In genomic region chr5:135015497-135015896, GRCm38 (mm10) we compare ENCODE assay signal across 7 mouse cellular contexts. TPM values are rescaled to one million over a fixed set of nuclear protein-coding genes. Genes with fewer than 3 reads are reported as not detected.
DNase-seq lines count a peak whose midpoint lies in the region; ATAC-seq and TF ChIP-seq lines count a peak whose summit lies in the region.

No protein-coding gene starts in this region.

- no peaks in the 10 kb centered on the region for H3K27me3 ChIP-seq in G1E (ENCODE audit: insufficient read depth, low read length)
- peaks cover 18% of the 10 kb centered on the region for H3K27me3 ChIP-seq in forebrain, embryonic 10.5 days (ENCODE audit: poor library complexity, severe bottlenecking)
- H3K27me3 ChIP-seq in small intestine, adult 2 months (ENCODE audit: control insufficient read depth, insufficient read depth, low read length): no peaks in the 10 kb centered on the region

- intact Hi-C loops in heart, postnatal 10 days (cut with DNase I): loop anchor here (1.0 to 10.0 kb wide), 4 partner anchors 49 to 269 kb away; partner anchors contain the start of genes Bud23 and Dnajc30

- H3K4me3 ChIP-seq in G1E (ENCODE audit: low read depth, low read length): no peak overlapping the region
- no peak overlapping the region for H3K4me3 ChIP-seq in forebrain, embryonic 10.5 days
- H3K4me3 ChIP-seq in small intestine, adult 2 months (ENCODE audit: low read depth, low read length): no peak overlapping the region

- 15% methylated on average over 7 of the region's 7 CpGs for WGBS in forebrain, embryonic 10.5 days
- WGBS in small intestine, adult 2 months: 15% methylated on average over 7 of the region's 7 CpGs

- ATAC-seq in G1E (ENCODE audit: extremely low read depth, insufficient number of reproducible peaks, low FRiP score, poor library complexity, severe bottlenecking): peak; percentile 64
- peak; percentile 77 for ATAC-seq in megakaryocyte, adult 5-6 weeks (ENCODE audit: poor library complexity, severe bottlenecking)

- H3K27ac ChIP-seq in forebrain, embryonic 10.5 days: no peak overlapping the region
- no peak overlapping the region for H3K27ac ChIP-seq in small intestine, adult 2 months (ENCODE audit: insufficient read depth, low read depth, low read length)

- no peaks in the 10 kb centered on the region for H3K9me3 ChIP-seq in G1E (replicated peaks)
- no peaks in the 10 kb centered on the region for H3K9me3 ChIP-seq in forebrain, embryonic 10.5 days

- no peak for TF ChIP-seq POLR2A in brain, embryonic 14.5 days (IDR thresholded peaks at IDR 0.05; ENCODE audit: borderline replicate concordance, extremely low read depth, insufficient read depth, insufficient read length, poor library complexity, severe bottlenecking)
- no peak for TF ChIP-seq POLR2A in small intestine, adult 2 months (IDR thresholded peaks at IDR 0.05; ENCODE audit: low read depth, low read length)

- peak; percentile 57 for DNase-seq in G1E (ENCODE audit: low spot score)
- peak; percentile 86 for DNase-seq in brain, embryonic 14.5 days (ENCODE audit: low read depth)
- DNase-seq in forebrain, embryonic 10.5 days (ENCODE audit: extremely low spot score, low spot score): peak; percentile 75
- peak; percentile 90 to 91 for DNase-seq in heart, postnatal 10 days
- peak; percentile 91 for DNase-seq in layer of hippocampus, postnatal 14 days (ENCODE audit: low spot score in 2 of 2)

- peaks cover 39% of the 10 kb centered on the region for H3K36me3 ChIP-seq in G1E (replicated peaks)
- no peaks in the 10 kb centered on the region for H3K36me3 ChIP-seq in forebrain, embryonic 10.5 days (replicated peaks)
- peaks cover 7% of the 10 kb centered on the region for H3K36me3 ChIP-seq in small intestine, adult 2 months (ENCODE audit: control insufficient read depth, insufficient read depth, low read length)

- peak; percentile 98 for TF ChIP-seq CTCF in G1E (IDR thresholded peaks at IDR 0.05; ENCODE audit: low read depth, low read length)
- peak; percentile 99 for TF ChIP-seq CTCF in brain, embryonic 14.5 days (IDR thresholded peaks at IDR 0.05; ENCODE audit: borderline replicate concordance, extremely low read depth, insufficient read depth, insufficient read length)
- TF ChIP-seq CTCF in small intestine, adult 2 months (IDR thresholded peaks at IDR 0.05; ENCODE audit: extremely low read depth, insufficient read length, insufficient replicate concordance, low read depth, low read length): peak; percentile 96

- peaks cover 43% of the 10 kb centered on the region for H3K4me1 ChIP-seq in G1E (ENCODE audit: insufficient read depth, low read depth, low read length)
- peaks cover 36% of the 10 kb centered on the region for H3K4me1 ChIP-seq in forebrain, embryonic 10.5 days
- H3K4me1 ChIP-seq in small intestine, adult 2 months (ENCODE audit: control insufficient read depth, insufficient read depth, insufficient read length, low read length): peaks cover 9% of the 10 kb centered on the region

RNA-seq across cellular contexts. Expression of gene Abhd11, which starts 6.5 kb away (rescaled TPM):
- total RNA-seq in G1E (2014; fragmentation: Nextera tagmentation) (21.7 and 36.1 TPM in 2 replicates), G1E (2017) (37.2 and 45.1 TPM in 2 replicates)
- 61.2 and 65.9 TPM in 2 replicates for polyA plus RNA-seq in G1E (2012)
- polyA plus RNA-seq in brain, embryonic 14.5 days (2012; rRNA removed): 65.6 and 94.1 TPM in 2 replicates
- 40.1 and 40.8 TPM in 2 replicates for polyA plus RNA-seq in forebrain, embryonic 10.5 days (2016; fragmentation: Nextera tagmentation; extraction: Ambion mirVana)
- total RNA-seq in heart, postnatal 10 days (2021): 10 to 100 TPM; 58.2 to 64.1 TPM
- total RNA-seq in layer of hippocampus, postnatal 14 days (2021): 10 to 100 TPM; 39.3 to 40.4 TPM
- 52.5 and 55.0 TPM in 2 replicates for total RNA-seq in megakaryocyte, adult 5-6 weeks (2015)
- total RNA-seq in megakaryocyte, adult 5-6 weeks (2017): 22.9 and 32.7 TPM in 2 replicates
- polyA plus RNA-seq in small intestine, adult 2 months (2012; rRNA removed): 48.1 and 90.7 TPM in 2 replicates

RNA-seq across cellular contexts. Expression of gene Stx1a, which starts 7.8 kb away (rescaled TPM):
- 3.1 and 4.1 TPM in 2 replicates for total RNA-seq in G1E (2014; fragmentation: Nextera tagmentation)
- total RNA-seq in G1E (2017): 2.9 and 3.3 TPM in 2 replicates
- polyA plus RNA-seq in G1E (2012): 5.6 and 5.9 TPM in 2 replicates
- polyA plus RNA-seq in brain, embryonic 14.5 days (2012; rRNA removed): 151 and 152 TPM in 2 replicates
- 8.7 and 10.0 TPM in 2 replicates for polyA plus RNA-seq in forebrain, embryonic 10.5 days (2016; fragmentation: Nextera tagmentation; extraction: Ambion mirVana)
- 1 to 10 TPM; 3.3 to 3.9 TPM for total RNA-seq in heart, postnatal 10 days (2021)
- 100 to 1,000 TPM; 157 to 160 TPM for total RNA-seq in layer of hippocampus, postnatal 14 days (2021)
- total RNA-seq in megakaryocyte, adult 5-6 weeks (2015): 0.09 TPM in 1 of 2 replicates, not detected in the other
- not detected in 2 replicates for total RNA-seq in megakaryocyte, adult 5-6 weeks (2017)
- 4.6 and 5.1 TPM in 2 replicates for polyA plus RNA-seq in small intestine, adult 2 months (2012; rRNA removed)

RNA-seq across cellular contexts. Expression of gene Cldn3, which starts 29.5 kb away (rescaled TPM):
- total RNA-seq in G1E (2014; fragmentation: Nextera tagmentation) (not detected in 2 replicates), G1E (2017) (not detected in 2 replicates)
- polyA plus RNA-seq in G1E (2012): 0.87 and 0.98 TPM in 2 replicates
- polyA plus RNA-seq in brain, embryonic 14.5 days (2012; rRNA removed): 2.8 and 4.7 TPM in 2 replicates
- polyA plus RNA-seq in forebrain, embryonic 10.5 days (2016; fragmentation: Nextera tagmentation; extraction: Ambion mirVana): 10.8 and 14.9 TPM in 2 replicates
- total RNA-seq in heart, postnatal 10 days (2021): under 1 TPM; 0.27 to 0.41 TPM
- total RNA-seq in layer of hippocampus, postnatal 14 days (2021): 1 to 10 TPM; 2.0 to 2.7 TPM
- not detected in 2 replicates for total RNA-seq in megakaryocyte, adult 5-6 weeks (2015)
- not detected in 2 replicates for total RNA-seq in megakaryocyte, adult 5-6 weeks (2017)
- polyA plus RNA-seq in small intestine, adult 2 months (2012; rRNA removed): 1,043 and 2,448 TPM in 2 replicates

RNA-seq across cellular contexts. Expression of gene Dnajc30, which starts 48.5 kb away (rescaled TPM):
- total RNA-seq in G1E (2014; fragmentation: Nextera tagmentation): 17.3 and 25.7 TPM in 2 replicates
- 8.0 and 8.7 TPM in 2 replicates for total RNA-seq in G1E (2017)
- polyA plus RNA-seq in G1E (2012): 51.3 and 67.6 TPM in 2 replicates
- 34.8 and 35.9 TPM in 2 replicates for polyA plus RNA-seq in brain, embryonic 14.5 days (2012; rRNA removed)
- polyA plus RNA-seq in forebrain, embryonic 10.5 days (2016; fragmentation: Nextera tagmentation; extraction: Ambion mirVana): 25.0 and 26.1 TPM in 2 replicates
- total RNA-seq in heart, postnatal 10 days (2021): 10 to 100 TPM; 24.9 to 27.0 TPM
- total RNA-seq in layer of hippocampus, postnatal 14 days (2021): 10 to 100 TPM; 37.0 to 37.4 TPM
- total RNA-seq in megakaryocyte, adult 5-6 weeks (2015): 15.5 and 16.3 TPM in 2 replicates
- 3.5 and 10.0 TPM in 2 replicates for total RNA-seq in megakaryocyte, adult 5-6 weeks (2017)
- polyA plus RNA-seq in small intestine, adult 2 months (2012; rRNA removed): 30.1 and 46.4 TPM in 2 replicates

RNA-seq across cellular contexts. Expression of gene Bud23, which starts 49.3 kb away (rescaled TPM):
- 67.0 and 73.0 TPM in 2 replicates for total RNA-seq in G1E (2014; fragmentation: Nextera tagmentation)
- total RNA-seq in G1E (2017): 79.3 and 110 TPM in 2 replicates
- polyA plus RNA-seq in G1E (2012): 176 and 203 TPM in 2 replicates
- polyA plus RNA-seq in brain, embryonic 14.5 days (2012; rRNA removed): 81.8 and 112 TPM in 2 replicates
- polyA plus RNA-seq in forebrain, embryonic 10.5 days (2016; fragmentation: Nextera tagmentation; extraction: Ambion mirVana): 172 and 176 TPM in 2 replicates
- total RNA-seq in heart, postnatal 10 days (2021): 10 to 100 TPM; 23.7 to 27.6 TPM
- 10 to 100 TPM; 49.4 to 51.6 TPM for total RNA-seq in layer of hippocampus, postnatal 14 days (2021)
- total RNA-seq in megakaryocyte, adult 5-6 weeks (2015): 29.4 and 34.2 TPM in 2 replicates
- 24.2 and 27.6 TPM in 2 replicates for total RNA-seq in megakaryocyte, adult 5-6 weeks (2017)
- polyA plus RNA-seq in small intestine, adult 2 months (2012; rRNA removed): 31.2 and 43.7 TPM in 2 replicates

Comparison
In these comparisons a context has a peak if more than half of its experiments do, and no peak if none do; other contexts are left out.
1. RNA of gene Stx1a, which starts 7.8 kb away (total RNA-seq): 157 to 160 TPM in layer of hippocampus, postnatal 14 days; 2.9 to 4.1 TPM in G1E, 3.3 to 3.9 TPM in heart, postnatal 10 days and 0.09 TPM in megakaryocyte, adult 5-6 weeks; every median in the first group is over 10 times any median in the second.
2. Peak in every context shown above with its lines, with median percentiles within 50 percentile points of each other: DNase-seq and CTCF ChIP-seq.